Mouse (Mus musculus): ENCODE results near the gene Ran.

Gene Ran

DNA sequence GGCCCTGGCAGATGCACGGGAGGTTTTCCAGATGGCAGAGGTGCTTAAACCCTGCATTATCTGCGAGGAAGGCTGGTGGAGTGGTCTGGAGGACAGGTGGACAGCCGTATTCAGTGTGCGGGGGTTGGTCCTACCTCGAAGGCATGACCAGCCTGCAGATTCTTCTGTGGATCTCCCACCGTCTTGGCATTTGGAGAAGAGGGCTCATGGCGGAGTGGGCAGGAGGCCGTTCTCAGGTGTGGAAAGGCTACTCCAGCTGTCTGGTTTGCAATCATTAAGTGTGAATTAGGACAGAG, 43.9 kb downstream of the Ran start:
- DNase-seq (ENCODE audit: low spot score in 2 of 2): no peak

DNA sequence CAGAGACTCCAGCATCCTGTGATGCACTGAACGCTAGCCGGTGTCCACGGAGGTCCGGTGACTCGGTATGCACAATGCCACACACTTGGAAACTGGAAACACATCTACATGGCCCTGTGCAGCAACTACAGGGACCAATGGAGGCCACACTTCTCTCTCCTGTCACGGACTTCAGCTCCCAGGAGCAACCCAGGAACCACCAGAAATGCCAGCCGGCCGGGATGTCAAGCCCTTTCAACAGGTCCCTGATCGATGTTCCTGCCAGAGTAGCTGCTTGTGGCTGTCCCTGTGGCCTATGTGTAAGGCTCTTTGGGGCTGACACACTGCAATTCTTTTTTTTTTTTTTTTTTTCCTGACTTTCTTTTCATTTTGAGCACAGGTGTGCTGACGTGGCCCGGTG, 44.3 kb downstream of the Ran start:
- no peak for DNase-seq (ENCODE audit: low spot score in 2 of 2)

DNA sequence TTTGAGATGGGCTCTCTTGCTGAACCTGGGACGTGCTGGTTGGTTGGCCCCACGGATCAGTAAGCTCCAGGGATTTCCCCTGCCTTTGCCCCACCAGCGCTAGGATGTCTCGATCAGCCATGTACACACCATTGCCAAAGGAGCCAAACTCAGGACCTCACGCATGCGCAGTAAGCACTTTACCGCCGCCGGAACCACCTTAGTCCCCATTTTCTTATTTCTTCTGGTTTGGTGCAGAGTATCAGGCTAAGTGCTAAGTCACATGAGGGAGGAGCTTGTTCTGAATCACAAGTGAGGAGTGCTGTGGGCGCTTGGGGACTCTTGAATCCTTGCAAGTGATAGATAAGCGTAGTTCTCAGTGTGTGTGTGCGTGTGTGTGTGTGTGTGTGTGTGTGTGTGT, 45.4 kb downstream of the Ran start:
- no peak for DNase-seq (ENCODE audit: low spot score in 2 of 2)

DNA sequence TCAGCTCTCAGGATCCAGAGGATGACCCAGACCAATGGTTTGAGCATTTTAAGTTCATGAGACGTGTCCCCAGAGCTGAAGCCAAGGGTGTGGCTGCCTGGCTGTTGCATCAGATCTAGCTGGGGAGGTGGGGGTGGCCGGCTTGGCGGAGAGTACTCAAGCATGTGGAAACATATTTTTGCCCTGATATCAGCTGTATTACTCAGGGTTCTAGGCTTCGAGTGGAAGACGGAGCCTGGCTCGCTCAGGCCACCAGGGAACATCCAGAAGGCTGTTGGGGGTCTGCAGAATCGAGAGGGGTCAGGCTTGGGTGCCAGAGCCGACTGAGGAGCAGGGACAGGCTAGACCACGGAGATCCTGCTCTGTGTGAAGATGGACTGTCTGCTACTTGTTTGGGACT, 46.1 kb downstream of the Ran start:
- no peak for DNase-seq (ENCODE audit: low spot score in 2 of 2)

DNA sequence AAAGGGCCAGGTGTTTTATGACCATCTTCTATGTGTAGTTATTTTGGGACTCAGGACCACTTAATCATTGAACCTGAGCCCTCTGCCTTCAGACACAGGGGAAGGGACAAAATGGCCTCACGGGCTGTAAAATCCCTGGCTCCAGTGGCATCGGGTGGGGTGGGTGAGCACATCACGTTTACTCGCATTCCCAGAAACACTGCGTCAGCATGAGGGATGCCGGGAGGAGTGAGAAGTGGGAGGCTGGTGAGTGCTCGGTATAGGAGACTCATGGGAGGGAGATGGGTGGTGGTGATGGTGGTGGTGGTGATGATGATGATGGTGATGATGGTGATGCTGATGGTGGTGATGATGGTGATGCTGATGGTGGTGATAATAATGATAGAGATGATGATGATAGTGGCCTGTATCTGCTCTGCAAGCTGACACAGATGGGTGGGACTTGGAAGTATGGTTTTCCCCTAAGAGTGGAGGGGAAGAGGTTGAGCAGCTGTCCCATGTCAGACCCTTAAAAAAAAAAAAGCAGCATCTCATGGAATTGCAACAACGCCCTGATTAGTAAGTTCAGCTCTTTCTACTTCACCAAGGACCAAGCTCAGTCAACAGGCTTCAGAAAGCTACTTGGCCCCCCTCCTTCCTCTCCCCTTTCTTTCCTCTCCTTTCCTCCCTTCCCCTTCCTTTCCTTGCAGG, 46.8 kb downstream of the Ran start:
- peak in 1 of 2 experiments; percentile 20 for DNase-seq (ENCODE audit: low spot score in 2 of 2)

DNA sequence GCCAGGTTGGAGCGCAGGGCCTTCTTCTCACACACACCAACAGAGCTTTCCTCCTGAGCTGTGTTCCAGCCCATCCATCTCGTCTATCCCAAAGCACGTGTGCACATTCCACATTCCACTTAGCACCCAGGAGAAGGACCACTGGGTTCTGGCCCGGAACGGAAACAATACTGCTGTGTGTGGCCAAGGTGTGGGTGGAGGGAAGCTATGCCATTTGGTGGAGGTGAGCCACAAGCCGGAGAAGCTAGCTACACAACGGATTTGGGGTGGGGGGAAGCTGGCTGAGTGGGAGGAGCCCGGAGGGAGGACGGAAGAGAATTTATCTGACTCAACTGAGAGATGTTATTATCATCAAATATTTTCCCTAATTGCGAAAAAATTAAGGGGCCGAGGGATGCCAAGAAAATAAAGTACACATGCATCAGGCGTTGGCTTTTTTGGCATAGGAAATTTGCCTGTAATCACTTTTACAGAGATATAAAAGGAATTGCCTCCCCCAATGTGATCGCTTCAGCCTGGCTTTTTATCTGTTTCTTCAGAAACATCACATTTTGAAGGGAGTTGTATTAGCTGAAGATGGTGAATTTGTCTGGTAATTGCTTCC, 47.5 kb downstream of the Ran start:
- DNase-seq (ENCODE audit: low spot score in 2 of 2): peak in 1 of 2 experiments; percentile 30

DNA sequence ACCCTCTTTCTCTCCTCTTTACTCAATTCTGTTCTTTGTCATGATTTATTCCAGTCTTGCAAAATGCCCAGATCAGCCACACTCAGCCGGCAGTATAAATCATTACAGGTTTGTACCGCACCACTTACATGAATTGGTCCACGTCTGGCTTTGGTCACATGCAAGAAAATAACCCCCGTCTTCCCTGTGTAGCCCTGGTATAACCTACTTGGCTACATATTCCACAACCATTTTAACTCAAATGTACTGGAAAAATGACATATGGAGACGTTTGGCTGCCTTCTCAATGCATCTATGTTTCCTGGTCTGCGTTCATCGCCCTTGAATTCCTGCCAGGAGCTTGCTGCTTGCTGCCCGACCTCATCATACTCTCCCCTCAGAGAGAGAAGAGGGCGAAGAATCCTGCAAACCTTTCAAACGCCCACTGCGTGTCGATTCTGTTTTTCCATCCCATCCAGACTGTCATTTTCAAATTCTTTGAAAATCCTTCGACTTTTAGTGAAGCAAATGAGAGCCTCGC, 52.0 kb downstream of the Ran start:
- peak in 1 of 2 experiments; percentile 34 for DNase-seq (ENCODE audit: low spot score in 2 of 2)

DNA sequence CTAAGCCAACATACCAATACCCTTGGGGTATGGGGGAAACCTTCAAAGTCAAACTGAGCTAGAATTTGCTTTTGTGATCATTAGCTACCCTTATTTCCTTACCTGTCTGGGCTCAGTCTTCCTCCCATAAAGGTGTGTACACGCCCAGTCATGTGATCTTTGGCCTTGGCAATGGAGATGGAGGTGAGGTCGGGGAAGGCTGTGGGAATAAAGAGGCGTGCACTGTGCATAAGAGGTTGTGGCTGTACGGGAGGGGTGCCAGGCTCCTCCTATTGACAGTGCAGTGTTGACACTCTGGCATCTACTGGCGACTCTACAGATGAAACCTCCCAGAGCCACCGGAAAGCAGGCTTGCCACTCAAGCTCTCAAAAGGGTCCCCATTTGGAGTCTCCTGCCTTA, 53.5 kb downstream of the Ran start:
- no peak for DNase-seq (ENCODE audit: low spot score in 2 of 2)
